Mouse (Mus musculus): ENCODE results near the gene Teddm1b.
"Not testable (repeated sequence)": the region's sequence is repeated elsewhere in the genome, so short reads cannot be mapped to it uniquely, and the experiment has no call there.

The Teddm1b gene

GRCm38 (mm10) chr1:153874045-153874444, at the start of gene Teddm1b:
Gene Teddm1b, plus strand, starts transcription at chr1:153874345.
- DNase-seq (ENCODE audit: low read depth): no peak

DNA sequence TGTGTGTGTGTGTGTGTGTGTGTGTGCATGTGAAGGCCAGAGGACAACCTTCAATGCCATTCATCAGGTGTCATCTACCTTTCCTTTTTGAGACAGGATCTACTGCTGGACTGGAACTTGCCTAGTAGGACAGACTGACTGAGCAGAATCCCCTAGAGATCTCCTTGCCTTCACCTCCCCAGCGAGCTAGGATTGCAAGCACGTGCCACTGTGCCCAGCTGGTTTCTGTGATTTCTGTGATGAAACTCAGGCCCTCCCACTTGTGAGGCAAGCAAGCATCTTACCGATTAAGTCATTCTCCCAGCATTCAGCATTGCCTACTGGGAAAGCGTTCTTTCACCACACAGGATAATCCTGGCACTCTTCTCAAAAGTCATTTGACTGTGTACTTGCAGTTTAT, 43.4 kb upstream of the Teddm1b start:
- no peak for DNase-seq (ENCODE audit: low read depth)

DNA sequence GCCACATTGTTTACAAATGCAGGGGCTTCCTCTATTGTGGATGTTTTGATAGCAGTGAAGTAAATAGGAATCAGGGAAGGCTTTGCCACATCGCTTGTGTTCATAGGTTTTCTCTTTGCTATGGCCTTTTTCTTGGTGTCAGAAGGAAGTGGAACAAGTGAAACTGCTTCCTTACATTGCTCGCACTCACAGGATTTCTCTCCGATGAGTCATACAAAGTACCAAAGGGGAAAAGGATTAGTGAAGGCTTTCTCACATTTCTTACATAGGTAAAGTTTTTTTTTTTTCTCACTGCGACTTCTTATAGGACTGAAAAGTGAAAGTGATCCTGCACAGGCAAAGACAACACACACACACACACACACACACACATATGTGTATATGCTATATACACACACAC, 38.1 kb upstream of the Teddm1b start:
- DNase-seq (ENCODE audit: low read depth): no peak

DNA sequence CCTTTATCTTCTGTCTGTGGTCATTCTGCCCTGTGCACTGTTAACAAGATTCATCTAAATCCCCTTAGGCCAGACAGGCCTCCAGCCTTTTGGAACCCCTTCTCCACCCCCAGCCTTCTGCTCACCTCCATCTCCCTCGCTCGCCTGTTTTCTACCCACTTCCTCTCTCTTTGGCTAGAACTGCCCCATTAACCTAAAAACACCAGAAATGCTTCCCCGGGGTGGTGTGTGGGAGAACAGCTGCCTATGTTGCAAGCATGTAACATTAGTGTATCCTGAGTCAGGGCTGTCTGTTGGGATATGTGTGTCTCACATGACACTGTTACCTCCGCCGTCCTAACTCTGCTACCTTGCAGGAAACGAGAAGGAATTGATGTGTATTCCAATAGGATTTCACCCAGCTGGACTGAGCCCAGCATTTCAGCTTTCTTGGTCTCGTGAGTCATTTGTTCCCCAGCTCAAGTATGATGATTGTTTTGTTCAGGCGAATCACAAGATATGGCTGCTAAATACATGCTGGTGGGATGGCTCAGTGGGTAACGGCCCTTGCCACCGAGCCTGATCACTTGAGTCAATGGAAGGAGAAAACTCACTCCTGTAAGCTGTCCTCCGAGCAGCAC, 31.9 kb upstream of the Teddm1b start:
- no peak for DNase-seq (ENCODE audit: low read depth)

DNA sequence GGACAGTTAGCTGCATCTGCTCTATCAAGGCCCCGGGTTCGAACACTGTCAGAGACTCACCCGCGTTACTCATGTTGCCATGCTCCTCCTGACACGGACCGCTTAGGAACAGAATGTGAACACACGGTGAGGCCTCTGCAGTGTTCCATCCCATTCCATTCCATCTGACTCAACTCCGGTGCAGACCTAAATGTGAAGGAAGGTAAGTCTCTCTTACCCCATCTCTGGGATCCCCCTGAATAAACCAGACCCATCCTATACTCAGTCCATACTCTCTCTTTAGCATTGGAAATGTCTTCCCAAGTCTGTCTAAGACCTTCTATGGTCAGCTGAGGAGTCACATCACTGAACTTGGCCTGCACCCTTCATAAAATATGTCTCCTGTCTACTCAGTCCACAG, 30.1 kb upstream of the Teddm1b start, which contains the start of gene Rgsl1:
Rgsl1 (minus strand) TSS at position 101 of the 400 bp plus-strand sequence.
- no peak for DNase-seq (ENCODE audit: low read depth)

GRCm38 (mm10) chr1:153846420-153846819, 27.7 kb upstream of the Teddm1b start:
- no peak for DNase-seq (ENCODE audit: low read depth)

- peak; percentile 67 for DNase-seq (ENCODE audit: low read depth)
These were observed 27.3 kb upstream of the Teddm1b start for GRCm38 (mm10) chr1:153846867-153847266.

DNA sequence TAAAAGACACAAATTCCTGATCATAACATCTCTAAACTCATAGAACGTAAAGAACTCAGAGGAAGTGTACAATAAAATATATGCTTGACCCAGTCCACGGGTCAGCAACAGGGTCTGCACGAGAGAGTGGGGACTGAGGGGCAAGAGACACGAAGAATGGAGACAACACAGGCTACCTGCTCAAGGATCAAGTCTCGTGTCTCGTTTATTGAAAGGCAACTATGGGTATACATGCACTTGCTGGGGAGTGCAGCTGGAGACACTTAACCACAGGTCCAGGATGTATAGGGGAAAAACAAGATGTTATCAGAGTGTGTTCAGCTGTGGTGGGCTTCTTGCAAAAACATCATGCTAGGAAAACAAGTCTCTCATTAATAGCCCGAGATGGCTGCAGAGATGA, 21.4 kb upstream of the Teddm1b start:
- not testable (repeated sequence) for DNase-seq (ENCODE audit: low read depth)

- no peak for DNase-seq (ENCODE audit: low read depth)
These were observed 18.2 kb upstream of the Teddm1b start for GRCm38 (mm10) chr1:153855946-153856345.

DNA sequence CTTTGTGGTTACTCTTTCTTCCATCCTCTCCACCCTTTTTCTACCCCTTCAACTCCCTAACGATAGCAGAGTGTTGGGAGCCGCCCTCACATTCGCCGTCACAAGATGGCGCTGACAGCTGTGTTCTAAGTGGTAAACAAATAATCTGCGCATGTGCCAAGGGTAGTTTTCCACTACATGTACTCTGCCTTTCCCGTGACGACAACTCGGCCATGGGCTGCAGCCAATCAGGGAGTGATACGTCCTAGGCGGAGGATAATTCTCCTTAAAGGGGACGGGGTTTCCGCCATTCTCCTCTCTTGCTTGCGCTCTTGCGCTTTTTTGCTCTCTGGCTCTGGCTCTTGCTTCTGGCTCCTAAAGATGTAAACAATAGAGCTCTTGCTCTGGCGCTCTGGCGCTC, 6.2 kb downstream of the Teddm1b start:
- DNase-seq (ENCODE audit: low read depth): not testable (repeated sequence)

DNA sequence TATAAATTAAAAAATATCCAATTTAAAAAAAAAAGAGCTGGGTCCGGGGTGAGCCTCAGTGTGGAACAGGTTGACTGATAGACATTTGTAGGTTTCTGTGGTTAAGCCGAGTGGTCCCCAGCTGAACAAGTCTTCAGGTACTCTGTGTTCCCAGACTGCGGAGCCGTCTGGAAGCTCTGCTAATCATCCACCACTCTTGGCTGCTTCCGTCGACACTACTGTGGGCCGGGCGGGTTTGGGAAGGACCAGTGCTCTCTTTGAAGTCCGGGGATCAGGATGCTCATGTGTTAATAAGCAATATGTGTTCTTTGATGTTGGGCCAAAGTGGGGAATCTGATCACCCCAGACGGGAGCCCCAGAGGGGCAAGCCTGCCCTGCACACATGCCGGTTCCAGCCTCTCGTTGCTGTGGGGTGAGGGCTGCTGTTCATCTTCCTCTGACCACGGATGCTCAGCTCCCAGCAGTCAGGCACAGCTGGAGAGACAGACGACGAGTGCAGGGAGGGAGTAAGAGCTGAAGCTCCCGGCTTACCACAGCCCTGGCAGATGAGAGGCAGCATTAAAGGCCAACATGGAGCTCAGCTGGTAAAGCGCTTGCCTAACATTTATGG, 12.0 kb downstream of the Teddm1b start:
- DNase-seq (ENCODE audit: low read depth): no peak

- DNase-seq (ENCODE audit: low read depth): no peak
These were observed 16.0 kb downstream of the Teddm1b start for GRCm38 (mm10) chr1:153890121-153890520.

DNA sequence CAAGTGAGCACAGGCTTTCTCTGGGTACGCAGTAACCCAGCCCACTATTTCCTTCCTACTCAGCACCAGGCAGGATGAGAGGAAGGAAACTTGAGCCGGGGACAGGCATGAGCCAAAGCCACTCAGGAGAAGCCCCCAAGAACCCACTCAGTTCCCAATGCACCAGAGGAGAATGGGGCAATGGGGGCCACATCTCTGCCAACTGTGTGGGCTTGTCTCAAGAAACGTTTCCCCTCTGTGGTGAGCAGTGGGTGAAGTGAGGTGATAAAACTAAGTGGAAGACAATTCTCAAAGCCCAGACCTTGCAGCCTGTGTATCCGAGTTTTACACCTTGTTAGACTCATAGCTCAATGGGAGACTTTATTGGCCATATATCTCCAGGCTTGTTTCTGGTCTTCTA, 17.3 kb downstream of the Teddm1b start, which contains the start of gene Teddm1a:
Teddm1a (plus strand) TSS at position 301 of the 400 bp plus-strand sequence.
- DNase-seq (ENCODE audit: low read depth): no peak

GRCm38 (mm10) chr1:153893746-153894145, 19.6 kb downstream of the Teddm1b start:
- DNase-seq (ENCODE audit: low read depth): no peak

DNA sequence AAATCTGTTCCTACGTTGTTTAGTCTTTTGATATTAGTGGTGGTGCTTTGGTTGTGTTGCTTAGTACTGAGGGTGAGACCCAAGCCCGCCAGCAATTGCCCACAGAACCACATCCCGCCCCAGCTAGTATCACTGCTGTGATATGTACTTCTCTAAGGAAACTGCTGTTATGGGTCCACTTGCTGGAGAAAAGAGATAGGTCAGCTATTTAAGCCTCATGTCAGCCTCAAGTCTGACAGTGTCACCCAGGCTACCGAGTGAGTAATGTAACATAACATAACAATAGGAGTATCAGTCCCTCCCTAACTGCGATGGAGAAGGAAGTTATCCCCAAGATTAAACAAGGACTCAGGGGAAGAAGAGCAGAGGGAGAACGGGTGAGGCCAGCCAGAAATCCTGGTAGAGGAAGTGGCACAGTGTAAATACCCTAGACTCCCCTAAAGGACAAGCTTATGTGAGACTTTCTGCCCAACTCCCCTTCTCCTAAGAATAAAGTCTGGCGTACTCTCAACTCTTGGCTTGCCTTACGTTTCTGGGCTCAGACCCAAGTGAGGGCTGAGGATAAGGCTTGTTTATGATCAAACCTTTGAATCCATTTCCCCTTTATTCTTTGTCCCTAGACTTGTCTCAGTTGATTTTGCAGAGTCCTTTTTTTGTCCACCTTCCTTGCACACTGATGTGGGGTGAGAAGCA, 20.2 kb downstream of the Teddm1b start:
- no peak for DNase-seq (ENCODE audit: low read depth)

DNA sequence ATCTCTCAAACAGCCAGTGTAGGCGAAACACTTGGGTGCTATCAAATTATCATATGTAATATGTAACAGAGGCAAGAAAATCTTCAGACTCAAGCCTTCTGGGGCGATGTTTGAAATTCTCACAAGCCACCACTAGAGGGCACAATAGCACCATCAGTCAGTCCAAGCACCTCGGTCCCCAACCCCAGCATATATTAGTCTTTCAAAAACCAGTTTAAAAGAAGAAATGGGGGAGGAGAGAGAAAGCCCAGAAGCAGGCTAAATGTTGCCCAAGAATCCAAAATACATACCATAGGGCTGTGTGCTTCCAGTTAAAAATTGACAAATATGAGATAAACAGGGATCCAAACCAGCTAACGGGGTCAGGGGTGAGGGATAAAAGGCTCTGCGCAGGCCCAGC, 20.8 kb downstream of the Teddm1b start:
- peak; percentile 87 for DNase-seq (ENCODE audit: low read depth)

- DNase-seq (ENCODE audit: low read depth): no peak
These were observed 23.1 kb downstream of the Teddm1b start for GRCm38 (mm10) chr1:153897196-153897595.

- DNase-seq (ENCODE audit: low read depth): peak; percentile 14
These were observed 25.0 kb downstream of the Teddm1b start for GRCm38 (mm10) chr1:153898989-153899730.

DNA sequence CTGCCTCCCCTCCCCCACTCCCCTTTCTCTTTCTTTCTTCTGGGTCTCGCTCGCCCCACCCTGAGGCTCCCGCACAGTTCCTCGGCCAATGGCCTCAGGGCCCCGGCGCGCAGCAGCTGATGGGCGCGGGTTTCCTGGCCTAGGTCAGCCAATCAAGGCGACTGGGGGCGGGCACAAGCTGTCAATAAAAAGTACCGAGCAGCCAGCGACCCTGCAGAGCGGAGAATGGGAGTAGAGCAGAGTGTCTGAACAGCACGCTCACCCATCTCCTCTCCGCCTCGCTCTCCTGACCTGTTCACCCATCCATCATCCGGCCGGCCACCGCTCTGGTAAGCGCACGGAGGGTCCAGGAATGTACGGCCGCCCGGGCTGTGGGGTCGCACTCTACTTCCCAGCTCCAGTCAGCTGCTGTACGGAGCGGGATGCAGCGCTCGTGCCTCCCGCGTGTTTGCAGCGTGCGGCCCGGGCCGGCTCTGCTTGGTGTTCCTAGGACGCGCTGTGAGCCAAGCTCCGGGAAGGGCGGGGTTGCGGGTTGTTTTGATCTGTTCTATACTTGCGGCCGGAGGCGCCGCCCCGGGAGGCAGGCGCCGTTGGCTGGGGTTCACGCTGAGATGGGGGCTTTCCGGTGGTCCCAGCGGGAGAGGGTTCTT, 25.7 kb downstream of the Teddm1b start, which contains the start of the genes Glul and Teddm2:
Glul (plus strand) TSS at position 214 of the 650 bp plus-strand sequence.
Teddm2 (minus strand) TSS at position 498 of the 650 bp plus-strand sequence.
- DNase-seq (ENCODE audit: low read depth): peak; percentile 96

DNA sequence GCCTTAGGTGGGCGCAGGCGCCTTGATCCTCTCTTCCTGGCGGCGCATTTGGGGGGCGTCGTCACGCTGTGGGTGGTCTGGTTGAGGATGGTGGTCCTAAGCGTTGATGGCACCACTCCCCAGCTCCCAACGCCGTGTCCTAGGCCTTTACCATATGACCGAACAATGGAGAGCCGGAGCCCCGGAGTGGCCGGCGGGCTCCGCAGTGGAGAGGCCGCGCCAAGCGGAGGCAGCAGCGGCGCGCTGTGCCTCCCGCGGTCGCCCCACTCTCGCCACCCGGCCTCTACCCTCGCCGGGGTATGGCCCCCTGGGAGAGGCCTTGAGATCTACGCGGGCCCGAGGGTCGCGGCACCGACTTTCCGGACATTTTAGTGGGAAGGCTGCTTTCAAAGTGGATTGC, 26.2 kb downstream of the Teddm1b start:
- no peak for DNase-seq (ENCODE audit: low read depth)

- DNase-seq (ENCODE audit: low read depth): peak; percentile 52
These were observed 26.9 kb downstream of the Teddm1b start for GRCm38 (mm10) chr1:153900860-153901730.

All from induced T-regulatory cell, adult 2 months (primary cell).